Mouse (Mus musculus) inflammation-experienced regulatory T-cells, adult 6 months (primary cell): ENCODE measurements around the gene Prdx2. TPM values are rescaled to one million over a fixed set of nuclear protein-coding genes. Genes with fewer than 3 reads are reported as not detected.

ENCODE experiments used
- ATAC-seq: one replicate; pipeline ENCODE4 v1.8.0; 2017
- polyA plus RNA-seq, 3 experiments: library from polyadenylated mRNA; unstranded; fragments of 100-300 nt; shearing (Covaris generic); gene quantifications; one replicate each; pipeline ENCODE4 v1.2.1; 2017

Gene Prdx2
- polyA plus RNA-seq, 3 experiments from 2014 or later = 232 to 340 (median 290) TPM

- peak; percentile 86 for ATAC-seq
Measured at GRCm38 (mm10) chr8:85013230-85013840, 43.9 kb downstream of the Prdx2 start.

- ATAC-seq = no peak
Measured at GRCm38 (mm10) chr8:85014431-85014830, 45.0 kb downstream of the Prdx2 start, which contains the start of gene Best2. Best2 (minus strand) TSS chr8:85014531.

DNA sequence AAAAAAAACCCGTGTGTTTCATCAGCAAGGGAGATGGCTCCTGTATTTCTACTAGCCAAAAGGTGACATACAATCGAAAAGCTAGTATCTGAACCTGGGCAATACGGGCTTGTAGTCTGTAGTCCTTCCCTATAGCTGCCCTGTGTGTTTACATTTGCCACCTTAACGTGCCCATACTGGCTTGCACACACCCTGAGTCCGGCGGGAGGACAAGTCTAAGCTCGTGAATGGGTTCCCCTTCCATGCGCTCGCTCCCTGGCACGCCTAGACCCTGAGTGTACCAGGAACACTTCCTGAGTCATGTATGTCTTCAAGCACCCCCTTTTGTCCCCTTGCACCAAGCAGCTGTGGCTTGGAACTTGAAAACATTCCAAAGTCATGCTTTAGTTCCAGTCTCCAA lies 47.3 kb downstream of the Prdx2 start:
- ATAC-seq = no peak

DNA sequence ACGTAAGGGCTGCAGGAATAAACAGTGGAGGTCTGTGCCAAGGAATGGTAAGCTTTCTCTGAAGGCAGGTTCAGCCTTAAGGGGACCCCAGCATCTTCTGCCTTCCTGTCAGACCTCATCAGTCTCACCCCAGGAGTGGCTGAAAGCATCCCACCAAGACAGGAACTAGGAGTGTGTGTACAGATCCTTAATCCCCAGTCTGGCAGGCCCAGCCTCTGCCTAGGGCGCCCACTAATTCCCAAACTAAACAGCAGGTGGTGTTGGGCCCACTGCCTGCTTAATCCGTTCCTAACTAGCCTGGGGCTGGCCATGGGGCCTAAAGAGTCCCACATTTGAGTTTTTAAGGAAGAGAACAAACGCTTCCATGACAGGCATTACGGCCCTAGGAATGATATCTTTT lies 47.8 kb downstream of the Prdx2 start:
- no peak for ATAC-seq

GRCm38 (mm10) chr8:85021514-85022055 lies 52.2 kb downstream of the Prdx2 start:
- ATAC-seq = no peak

DNA sequence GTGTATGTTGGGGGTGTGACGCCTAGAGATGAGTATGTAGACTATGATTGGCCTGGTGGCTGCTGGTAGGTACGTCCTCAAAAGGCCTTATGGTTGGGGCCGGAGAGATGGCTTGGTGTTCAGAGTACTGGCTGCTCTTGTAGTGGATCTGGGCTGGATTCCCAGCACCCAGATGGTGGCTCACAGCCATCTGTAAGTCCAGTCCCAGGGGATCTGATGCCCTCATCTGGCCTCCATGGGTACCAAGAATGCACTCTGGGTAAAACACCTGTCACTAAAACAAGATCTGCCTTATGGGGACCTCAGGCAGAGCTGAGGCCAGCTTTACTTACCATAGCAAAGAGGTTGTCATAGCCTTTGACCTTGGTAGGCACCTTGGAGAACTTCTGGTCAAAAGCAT lies 54.5 kb downstream of the Prdx2 start:
- ATAC-seq = no peak

Other genes starting within 250 kb of the Prdx2 start
- 10 to 100 TPM; 11.7 to 25.0 (median 21.7) TPM for gene G430095P16Rik, start 246.6 kb upstream of the Prdx2 start, polyA plus RNA-seq
- 1 to 10 TPM in 2 of 3 experiments, under 1 TPM in 1; 0.92 to 6.3 (median 3.1) TPM for gene Nfix, start 169.2 kb upstream of the Prdx2 start, polyA plus RNA-seq
- 1 to 10 TPM; 4.7 to 5.6 (median 5.4) TPM for gene Dand5, start 146.8 kb upstream of the Prdx2 start, polyA plus RNA-seq
- 10 to 100 TPM; 14.6 to 16.7 (median 16.1) TPM for gene Gadd45gip1, start 138.1 kb upstream of the Prdx2 start, polyA plus RNA-seq
- 100 to 1,000 TPM; 128 to 152 (median 145) TPM for gene Rad23a, start 128.9 kb upstream of the Prdx2 start, polyA plus RNA-seq
- gene Calr, start 122.7 kb upstream of the Prdx2 start, polyA plus RNA-seq = 100 to 1,000 TPM; 278 to 341 (median 290) TPM
- gene Farsa, start 112.6 kb upstream of the Prdx2 start, polyA plus RNA-seq = 10 to 100 TPM; 48.1 to 76.0 (median 58.3) TPM
- gene Syce2, start 97.5 kb upstream of the Prdx2 start, polyA plus RNA-seq = 10 to 100 TPM in 1 of 3 experiments, 1 to 10 TPM in 2; 4.3 to 19.0 (median 6.8) TPM
- gene Gcdh, start 75.7 kb upstream of the Prdx2 start, polyA plus RNA-seq = 10 to 100 TPM; 14.5 to 19.9 (median 19.2) TPM
- not detected for gene Klf1, start 67.7 kb upstream of the Prdx2 start, polyA plus RNA-seq
- 10 to 100 TPM; 10.5 to 21.7 (median 20.0) TPM for gene Dnase2a, start 61.0 kb upstream of the Prdx2 start, polyA plus RNA-seq
- 1 to 10 TPM in 2 of 3 experiments, under 1 TPM in 1; 0.84 to 1.5 (median 1.1) TPM for gene Mast1, start 32.2 kb upstream of the Prdx2 start, polyA plus RNA-seq
- gene Rtbdn, start 22.6 kb upstream of the Prdx2 start, polyA plus RNA-seq = under 1 TPM in 1 of 3 experiments, not detected in 2; 0.28 TPM
- not detected for gene Gm49661, start 154 bp upstream of the Prdx2 start, polyA plus RNA-seq
- 10 to 100 TPM; 57.0 to 88.9 (median 72.8) TPM for gene Rnaseh2a, start 180 bp downstream of the Prdx2 start, polyA plus RNA-seq
- gene Junb, start 9.1 kb downstream of the Prdx2 start, polyA plus RNA-seq = 10 to 100 TPM; 28.1 to 33.6 (median 33.1) TPM
- gene Hook2, start 21.0 kb downstream of the Prdx2 start, polyA plus RNA-seq = 1 to 10 TPM; 2.2 to 4.9 (median 4.6) TPM
- gene Best2, start 44.9 kb downstream of the Prdx2 start, polyA plus RNA-seq = not detected
- gene Asna1, start 55.7 kb downstream of the Prdx2 start, polyA plus RNA-seq = 10 to 100 TPM; 50.0 to 67.9 (median 60.7) TPM
- gene Trir, start 57.2 kb downstream of the Prdx2 start, polyA plus RNA-seq = 10 to 100 TPM; 17.8 to 31.0 (median 24.1) TPM
- gene Tnpo2, start 67.3 kb downstream of the Prdx2 start, polyA plus RNA-seq = 10 to 100 TPM; 13.8 to 18.7 (median 16.5) TPM
- gene Fbxw9, start 90.5 kb downstream of the Prdx2 start, polyA plus RNA-seq = 1 to 10 TPM; 2.3 to 4.8 (median 2.9) TPM
- 1 to 10 TPM in 2 of 3 experiments, not detected in 1; 1.9 to 3.3 TPM for gene Gm5741, start 98.4 kb downstream of the Prdx2 start, polyA plus RNA-seq
- gene Dhps, start 102.2 kb downstream of the Prdx2 start, polyA plus RNA-seq = 10 to 100 TPM; 29.3 to 40.4 (median 39.3) TPM
- gene Wdr83os, start 111.2 kb downstream of the Prdx2 start, polyA plus RNA-seq = 100 to 1,000 TPM; 114 to 166 (median 129) TPM
- 10 to 100 TPM; 34.8 to 44.2 (median 38.5) TPM for gene Wdr83, start 111.7 kb downstream of the Prdx2 start, polyA plus RNA-seq
- 10 to 100 TPM; 80.8 to 94.7 (median 83.8) TPM for gene Man2b1, start 113.7 kb downstream of the Prdx2 start, polyA plus RNA-seq
- under 1 TPM in 1 of 3 experiments, not detected in 2; 0.15 TPM for gene Zfp791, start 153.5 kb downstream of the Prdx2 start, polyA plus RNA-seq
- gene Cks1brt, start 182.3 kb downstream of the Prdx2 start, polyA plus RNA-seq = under 1 TPM in 1 of 3 experiments, not detected in 2; 0.21 TPM